Comparison of ENCODE assay signal across 9 mouse cellular contexts in genomic region chr17:46879841-46880311, GRCm38 (mm10). TPM values are rescaled to one million over a fixed set of nuclear protein-coding genes. Genes with fewer than 3 reads are reported as not detected.
DNase-seq lines count a peak whose midpoint lies in the region; ATAC-seq lines count a peak whose summit lies in the region.
"Had no signal": no experiment of that assay in that cellular context is flagged by ENCODE, and none has a peak within 500 bp of the region (broad histone marks: within the 10 kb centered on the region; RNA-seq: fewer than 3 reads in every experiment).

No protein-coding gene starts in this region.

- peaks cover 20% of the 10 kb centered on the region for H3K27me3 ChIP-seq in heart, embryonic 13.5 days (replicated peaks)
- H3K27me3 ChIP-seq in neural tube, embryonic 15.5 days (replicated peaks), result no peaks in the 10 kb centered on the region

- H3K4me1 ChIP-seq in heart, embryonic 13.5 days, result peaks cover 21% of the 10 kb centered on the region
- H3K4me1 ChIP-seq in neural tube, embryonic 15.5 days, result peaks cover 9% of the 10 kb centered on the region

- no peak overlapping the region for H3K4me2 ChIP-seq in heart, embryonic 13.5 days
- no peak overlapping the region for H3K4me2 ChIP-seq in neural tube, embryonic 15.5 days

- peak; percentile 49; the same call in 1 of the 2 replicates for ATAC-seq in heart, embryonic 13.5 days (ENCODE audit: extremely low read depth, insufficient number of reproducible peaks, low FRiP score, low TSS enrichment)
- no peak for ATAC-seq in neural tube, embryonic 15.5 days (ENCODE audit: low FRiP score)

- no peaks in the 10 kb centered on the region for H3K36me3 ChIP-seq in heart, embryonic 13.5 days
- no peaks in the 10 kb centered on the region for H3K36me3 ChIP-seq in neural tube, embryonic 15.5 days

- no peaks in the 10 kb centered on the region for H3K9me3 ChIP-seq in heart, embryonic 13.5 days
- no peaks in the 10 kb centered on the region for H3K9me3 ChIP-seq in neural tube, embryonic 15.5 days (replicated peaks)

- peak overlapping the region; percentile 26; the same call in 1 of the 2 replicates for H3K27ac ChIP-seq in heart, embryonic 13.5 days (replicated peaks)
- 0 out of 2 replicates have a peak overlapping the region, but pooled peaks have one; percentile 45 for H3K27ac ChIP-seq in neural tube, embryonic 15.5 days (replicated peaks)

- peak; percentile 72 for DNase-seq in adrenal gland, adult 2 months
- DNase-seq in adrenal gland, postnatal 25 days, result no peak
- peak; percentile 55 for DNase-seq in adrenal gland, postnatal 10 days
- peak; percentile 77 for DNase-seq in kidney, postnatal 14 days
- no peak for DNase-seq in spleen, adult 18-20 months
- DNase-seq in spleen, postnatal 4 days (ENCODE audit: low spot score in 2 of 2), result no peak

- no peak overlapping the region for H3K9ac ChIP-seq in heart, embryonic 13.5 days
- H3K9ac ChIP-seq in neural tube, embryonic 15.5 days (replicated peaks), result no peak overlapping the region

- 28% methylated on average over 14 of the region's 14 CpGs for WGBS in heart, embryonic 13.5 days
- 39% methylated on average over 14 of the region's 14 CpGs for WGBS in neural tube, embryonic 15.5 days

- H3K4me3 ChIP-seq in heart, embryonic 13.5 days, result no peak overlapping the region
- H3K4me3 ChIP-seq in neural tube, embryonic 15.5 days (replicated peaks), result no peak overlapping the region

RNA-seq across cellular contexts. Expression of gene Tbcc, which starts 10.6 kb away (rescaled TPM):
- 10 to 100 TPM; 13.1 to 23.8 TPM for total RNA-seq in adrenal gland, adult 2 months (2021)
- polyA plus RNA-seq in adrenal gland, adult 2 months (2012; rRNA removed), result 17.2 and 18.5 TPM in 2 replicates
- 19.7 and 24.3 TPM in 2 replicates for total RNA-seq in adrenal gland, postnatal 25 days (2021)
- 10 to 100 TPM; 21.6 to 23.3 TPM for total RNA-seq in adrenal gland, postnatal 10 days (2021)
- 39.3 and 39.8 TPM in 2 replicates for polyA plus RNA-seq in heart, embryonic 13.5 days (2015; fragmentation: Nextera tagmentation; extraction: Ambion mirVana)
- 55.9 and 62.5 TPM in 2 replicates for polyA plus RNA-seq in neural tube, embryonic 15.5 days (2015; fragmentation: Nextera tagmentation; extraction: Ambion mirVana)

RNA-seq across cellular contexts. Expression of gene Bicral, which starts 21.6 kb away (rescaled TPM):
- 10 to 100 TPM; 22.6 to 25.1 TPM for total RNA-seq in adrenal gland, adult 2 months (2021)
- 6.1 and 7.7 TPM in 2 replicates for polyA plus RNA-seq in adrenal gland, adult 2 months (2012; rRNA removed)
- total RNA-seq in adrenal gland, postnatal 25 days (2021), result 24.6 and 26.0 TPM in 2 replicates
- total RNA-seq in adrenal gland, postnatal 10 days (2021), result 10 to 100 TPM; 15.2 to 19.0 TPM
- polyA plus RNA-seq in heart, embryonic 13.5 days (2015; fragmentation: Nextera tagmentation; extraction: Ambion mirVana), result 3.0 and 3.4 TPM in 2 replicates
- polyA plus RNA-seq in neural tube, embryonic 15.5 days (2015; fragmentation: Nextera tagmentation; extraction: Ambion mirVana), result 6.6 and 8.3 TPM in 2 replicates

RNA-seq across cellular contexts. Expression of gene Prph2, which starts 30.4 kb away (rescaled TPM):
- not detected for total RNA-seq in adrenal gland, adult 2 months (2021)
- polyA plus RNA-seq in adrenal gland, adult 2 months (2012; rRNA removed), result not detected in 2 replicates
- total RNA-seq in adrenal gland, postnatal 25 days (2021), result not detected in 2 replicates
- total RNA-seq in adrenal gland, postnatal 10 days (2021), result not detected
- not detected in 2 replicates for polyA plus RNA-seq in heart, embryonic 13.5 days (2015; fragmentation: Nextera tagmentation; extraction: Ambion mirVana)
- polyA plus RNA-seq in neural tube, embryonic 15.5 days (2015; fragmentation: Nextera tagmentation; extraction: Ambion mirVana), result not detected in 2 replicates
- polyA plus RNA-seq: spleen, adult 2 months had no signal

Comparison
In these comparisons a context has a peak if more than half of its experiments do, and no peak if none do; other contexts are left out.
1. DNase-seq: peak in adrenal gland, adult 2 months (single experiment), adrenal gland, postnatal 10 days (single experiment) and kidney, postnatal 14 days (single experiment); none in adrenal gland, postnatal 25 days (single experiment), spleen, adult 18-20 months (0 of 2) and spleen, postnatal 4 days (0 of 2).